Mouse (Mus musculus) ovary, postnatal 14 days (tissue): ENCODE data around the gene Rfx4.

Experiments
- DNase-seq: peaks from one replicate; pipeline ENCODE4 v3.0.0; 2022; ENCODE audit warnings: low spot score

Gene Rfx4

DNA sequence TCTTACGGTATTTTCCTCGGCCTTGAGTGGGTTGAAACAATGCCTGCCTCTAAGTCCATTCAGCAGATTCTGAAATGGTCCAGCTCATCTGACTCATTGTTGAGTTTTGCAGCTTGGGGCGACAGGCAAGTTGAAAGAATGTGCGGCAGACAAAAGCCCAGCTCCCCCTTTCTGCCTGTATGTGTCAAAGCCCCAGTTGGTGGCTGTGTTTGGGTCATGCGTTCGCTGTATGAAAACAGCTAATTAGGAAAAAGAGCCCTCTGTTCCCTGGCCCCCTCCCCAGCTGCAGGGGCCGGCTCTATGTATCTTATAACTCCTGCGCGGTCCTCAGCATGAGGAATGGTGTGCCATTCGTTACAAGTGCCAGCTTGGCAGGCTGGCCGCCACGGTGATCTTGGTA, 115.4 kb downstream of the Rfx4 start:
- no peak for DNase-seq

DNA sequence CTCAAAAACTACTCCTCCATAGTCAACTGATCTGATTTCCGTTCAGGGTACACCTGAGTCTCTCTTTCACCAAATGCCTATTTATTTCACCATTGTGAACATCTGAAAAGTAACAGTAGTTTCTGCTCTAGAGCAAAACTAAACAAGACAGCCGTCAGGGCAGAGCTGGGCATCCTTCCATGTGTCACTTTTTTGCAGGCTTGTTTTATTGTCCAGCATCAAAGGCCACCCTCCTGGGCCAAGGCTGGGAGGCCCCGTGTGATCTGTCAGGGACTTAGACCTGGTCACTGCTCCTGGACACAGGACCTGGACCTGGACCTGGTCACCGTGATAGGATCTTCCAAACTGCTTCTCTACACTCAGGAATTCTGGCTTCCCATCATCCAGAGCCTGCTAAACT, 116.1 kb downstream of the Rfx4 start:
- no peak for DNase-seq

DNA sequence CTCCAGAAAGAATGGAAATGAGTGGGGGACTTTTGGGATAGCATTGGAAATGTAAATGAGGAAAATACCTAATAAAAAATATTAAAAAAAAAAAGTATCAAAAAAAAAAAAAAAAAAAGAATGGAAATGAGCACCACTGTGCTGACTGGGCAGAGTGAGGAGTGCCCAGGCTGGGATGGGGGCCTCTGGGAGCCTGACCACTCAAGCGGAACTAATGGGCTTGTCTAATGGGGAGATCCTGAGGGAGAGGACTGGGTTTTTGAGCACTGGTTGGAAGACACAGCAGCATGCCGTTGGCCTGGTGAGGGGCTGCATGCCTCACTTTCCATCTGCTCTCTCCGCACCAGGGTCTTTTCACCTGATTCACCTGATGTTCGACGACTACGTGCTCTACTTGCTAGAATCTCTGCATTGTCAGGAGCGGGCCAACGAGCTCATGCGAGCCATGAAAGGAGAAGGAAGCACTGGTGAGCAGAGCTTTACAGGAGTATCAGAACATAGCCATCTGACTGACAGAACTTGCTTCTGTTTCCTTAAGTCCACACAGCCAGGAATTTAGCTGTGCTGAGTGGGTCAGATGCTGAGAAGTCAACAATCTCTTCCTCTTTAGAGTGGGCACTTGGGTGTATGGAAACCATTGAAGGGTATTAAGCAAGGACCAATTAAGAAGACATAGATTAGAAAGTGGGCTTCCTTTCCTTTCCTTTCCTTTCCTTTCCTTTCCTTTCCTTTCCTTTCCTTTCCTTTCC, 124.1 kb downstream of the Rfx4 start:
- DNase-seq, result no peak

DNA sequence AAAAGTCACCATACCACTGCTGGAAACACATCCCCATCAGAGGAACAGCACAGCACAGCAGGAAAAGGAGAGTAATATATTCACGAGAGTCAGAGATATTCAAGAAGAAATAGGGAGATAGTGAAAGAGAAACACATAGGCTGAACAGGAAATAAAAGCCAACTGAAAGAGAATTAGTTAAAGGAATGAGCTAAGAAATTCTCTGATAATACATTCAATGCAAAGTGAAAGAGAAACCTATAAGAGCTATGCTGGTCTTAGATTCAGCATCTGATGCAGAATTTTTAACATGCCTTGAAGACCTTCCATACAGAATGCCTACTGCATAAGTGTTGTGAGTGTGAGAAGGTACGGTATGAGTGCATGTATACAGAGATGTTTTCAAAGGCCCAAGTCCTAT, 126.7 kb downstream of the Rfx4 start:
- no peak for DNase-seq

- no peak for DNase-seq
Observed at GRCm38 (mm10) chr10:84885341-84885884, 129.6 kb downstream of the Rfx4 start.

- no peak for DNase-seq
Observed at GRCm38 (mm10) chr10:84886221-84886627, 130.4 kb downstream of the Rfx4 start.

DNA sequence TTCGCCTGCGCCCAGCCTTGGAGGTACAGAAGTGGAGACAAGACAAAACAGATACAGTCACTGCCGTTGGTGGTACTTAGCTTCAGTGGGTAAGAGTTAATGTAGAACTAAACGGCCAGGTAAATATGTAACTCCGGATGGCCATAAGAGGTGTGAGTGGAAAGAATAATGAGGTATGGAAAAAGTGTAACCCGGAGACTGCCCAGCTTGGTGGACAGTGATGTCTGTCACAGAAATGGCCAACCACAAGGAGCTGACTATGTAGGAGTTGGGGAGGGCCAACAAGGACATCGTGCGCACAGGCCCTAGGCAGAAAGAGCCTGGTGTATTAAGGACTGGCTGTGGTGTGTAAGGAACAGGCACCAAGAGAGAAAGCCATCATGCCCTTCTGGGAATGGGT, 130.9 kb downstream of the Rfx4 start:
- DNase-seq, result no peak

DNA sequence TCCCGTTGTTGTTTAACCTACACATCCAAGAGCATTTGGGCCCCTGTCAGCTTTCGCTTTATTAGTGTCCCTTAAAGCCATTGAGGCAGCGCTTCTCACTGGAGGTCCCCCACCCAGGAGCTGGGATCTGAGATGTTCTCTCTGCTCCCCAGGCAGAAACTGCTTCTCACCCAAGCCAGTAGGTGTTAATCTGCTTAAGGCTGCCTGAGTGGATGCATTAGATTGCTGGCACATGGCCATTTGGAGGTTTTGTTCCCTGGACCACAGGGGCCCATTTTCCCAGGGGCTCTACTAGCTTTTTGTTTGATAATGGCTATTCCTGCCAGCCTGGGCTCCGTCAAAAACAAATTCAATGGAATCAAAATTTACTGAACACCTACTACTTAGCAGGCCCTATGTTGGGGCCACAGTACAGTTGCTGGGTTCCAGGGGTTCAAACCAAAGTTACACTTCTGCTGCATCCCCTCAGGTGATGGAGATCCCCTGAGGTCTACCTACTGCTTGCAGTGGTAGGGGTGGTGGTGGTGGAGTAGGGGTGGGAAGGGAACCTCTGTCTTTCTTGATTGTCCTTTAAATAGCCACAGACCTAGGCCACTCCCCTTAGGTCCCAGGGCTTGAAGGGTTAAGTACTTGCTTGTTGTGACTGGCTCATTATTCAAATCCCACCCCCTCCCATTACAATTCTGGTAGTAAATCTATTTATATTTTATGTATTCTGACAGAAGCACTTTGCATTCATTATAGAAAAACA, 133.4 kb downstream of the Rfx4 start:
- DNase-seq, result no peak

DNA sequence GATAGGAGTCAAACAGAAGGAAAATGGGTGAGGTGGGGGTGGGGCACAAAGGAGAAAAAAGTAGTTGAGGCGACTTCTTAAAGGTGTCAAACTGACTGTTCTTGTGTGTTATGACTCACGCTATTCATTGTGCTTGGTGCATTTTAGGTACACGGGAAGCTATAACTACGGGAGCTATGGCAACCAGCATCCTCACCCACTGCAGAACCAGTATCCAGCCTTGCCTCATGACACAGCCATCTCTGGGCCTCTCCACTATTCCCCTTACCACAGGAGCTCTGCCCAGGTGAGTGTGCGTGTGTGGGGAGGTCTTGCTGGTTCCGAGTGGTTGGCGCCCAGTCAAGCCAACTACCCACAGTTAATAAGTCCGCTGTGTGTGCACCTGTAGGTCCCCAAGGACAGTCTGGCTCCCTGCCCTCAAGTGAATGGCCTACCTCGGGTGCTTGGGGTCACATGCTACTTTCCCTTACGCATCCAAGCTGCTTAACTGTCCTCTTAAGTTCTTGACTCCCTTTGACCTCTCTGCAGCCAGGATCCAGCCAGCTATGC, 140.0 kb downstream of the Rfx4 start:
- no peak for DNase-seq

GRCm38 (mm10) chr10:84896941-84897930, 141.4 kb downstream of the Rfx4 start:
- no peak for DNase-seq

- no peak for DNase-seq
Observed at GRCm38 (mm10) chr10:84898144-84898979, 142.5 kb downstream of the Rfx4 start.

- DNase-seq, result no peak
Observed at GRCm38 (mm10) chr10:84901676-84902075, 145.8 kb downstream of the Rfx4 start.

- no peak for DNase-seq
Observed at GRCm38 (mm10) chr10:84902213-84902612, 146.4 kb downstream of the Rfx4 start.

- no peak for DNase-seq
Observed at GRCm38 (mm10) chr10:84903307-84903706, 147.4 kb downstream of the Rfx4 start.

DNA sequence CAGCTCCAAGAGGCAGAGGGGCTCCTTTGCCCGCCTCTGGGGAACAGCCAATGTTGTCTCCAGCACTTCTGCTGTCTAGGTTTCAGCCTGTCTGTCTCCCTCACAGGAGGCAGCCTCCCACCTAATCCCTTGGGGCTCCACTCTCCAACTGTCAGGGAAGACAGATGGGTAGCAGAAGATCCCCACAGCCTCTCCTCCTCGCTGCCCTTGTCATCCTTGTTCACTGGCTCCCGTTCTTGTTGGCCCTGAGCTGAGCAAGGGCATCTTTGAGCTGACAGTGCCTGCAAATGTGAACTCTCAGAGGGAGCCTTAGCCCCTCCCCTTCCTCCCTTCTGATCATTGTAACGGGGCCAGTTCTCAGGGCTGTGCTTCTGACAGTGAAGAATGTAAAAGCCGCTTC, 147.9 kb downstream of the Rfx4 start:
- DNase-seq, result no peak

DNA sequence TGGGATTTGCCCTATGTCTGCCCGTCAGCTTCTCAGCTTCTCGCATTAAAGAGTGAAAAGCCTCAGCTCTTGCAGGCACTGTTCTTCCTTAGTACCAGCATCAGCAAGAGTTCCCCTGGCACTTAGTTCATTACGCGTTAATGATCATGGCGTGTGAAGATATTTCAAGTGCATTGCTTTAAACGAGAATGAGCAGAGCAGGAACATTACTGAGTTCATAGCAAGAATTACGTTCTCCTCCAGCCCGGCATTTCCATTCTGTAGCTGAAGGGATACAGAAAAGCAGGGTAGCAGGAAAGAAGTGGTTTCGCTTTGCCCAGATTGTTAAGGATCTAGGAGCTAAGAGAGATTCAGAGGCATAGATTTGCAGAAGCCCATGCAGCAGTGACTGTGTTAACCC, 151.0 kb downstream of the Rfx4 start:
- no peak for DNase-seq

DNA sequence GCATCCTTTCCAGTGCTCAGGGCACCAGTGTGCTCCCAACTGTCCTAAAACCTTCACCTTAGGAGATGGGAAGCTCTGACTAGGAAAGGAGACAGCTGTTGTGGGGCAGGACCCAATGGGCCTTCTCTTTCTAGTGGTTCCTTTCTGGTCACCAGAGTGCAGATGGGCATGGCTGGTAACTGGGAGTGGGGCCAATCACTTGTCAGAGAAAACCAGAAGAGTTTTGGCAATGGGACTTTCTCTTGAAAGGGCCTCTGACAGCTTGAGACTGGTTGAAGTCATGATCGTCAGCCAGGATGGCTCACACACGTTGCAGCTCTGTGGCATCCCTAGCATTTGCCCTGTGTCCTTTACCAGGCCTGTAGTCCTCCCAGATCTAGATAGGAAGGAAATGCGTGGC, 152.1 kb downstream of the Rfx4 start:
- no peak for DNase-seq

DNA sequence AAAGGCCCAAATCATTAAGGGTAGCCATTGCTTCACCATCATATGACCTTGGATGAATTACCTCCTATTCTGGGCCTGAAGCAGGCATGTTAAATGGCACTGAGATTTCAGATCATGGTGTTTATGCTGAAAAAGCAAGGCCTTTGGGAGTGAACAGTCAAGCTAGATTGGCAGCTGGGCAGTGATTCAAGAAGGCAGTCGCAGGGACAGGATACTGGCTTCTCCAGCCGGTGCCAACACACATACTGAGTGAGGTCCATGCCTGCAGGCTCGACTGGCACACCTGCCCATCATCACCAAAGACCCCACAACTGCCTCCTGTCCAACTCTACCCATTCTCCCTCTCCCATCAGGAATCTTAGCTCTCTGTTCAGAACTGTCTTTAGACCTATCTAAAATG, 152.6 kb downstream of the Rfx4 start:
- DNase-seq, result no peak

- no peak for DNase-seq
Observed at GRCm38 (mm10) chr10:84909021-84909801, 153.3 kb downstream of the Rfx4 start.

DNA sequence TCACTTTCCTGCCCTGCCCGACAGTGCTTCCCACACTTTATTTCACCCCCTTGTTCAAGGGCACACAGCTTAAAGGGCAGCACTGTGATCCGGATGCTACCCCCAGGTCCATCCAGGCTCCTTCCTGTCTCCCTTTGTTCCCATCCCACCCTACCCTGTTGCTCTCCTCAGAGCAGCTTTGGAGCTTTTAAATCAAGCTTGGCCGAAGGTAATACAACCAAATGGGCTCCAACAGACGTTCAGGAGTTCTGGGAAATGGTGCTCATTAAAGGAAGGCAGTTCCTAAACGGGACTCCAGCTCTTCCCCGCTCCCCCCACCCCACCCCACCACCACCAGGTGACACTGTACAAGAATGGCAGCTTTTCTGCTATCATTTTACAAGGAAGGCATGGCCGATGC, 154.3 kb downstream of the Rfx4 start:
- DNase-seq, result no peak
